Mouse (Mus musculus) liver, embryonic 13.5 days (tissue): ENCODE data around the gene Ankrd54. TPM values are rescaled to one million over a fixed set of nuclear protein-coding genes. Genes with fewer than 3 reads are reported as not detected.
"Not testable (repeated sequence)": the region's sequence is repeated elsewhere in the genome, so short reads cannot be mapped to it uniquely, and the experiment has no call there.

Source experiments
- ATAC-seq: fragments of 200-750 bp; cut with Nextera tagmentation; 2 replicates; pipeline ENCODE4 v1.8.0; 2017; ENCODE audit warnings: low read depth, mild to moderate bottlenecking, moderate number of reproducible peaks, moderate library complexity
- DNase-seq: peaks from one replicate; pipeline ENCODE4 v3.0.0; 2022
- H3K27ac ChIP-seq: fragments of 300-500 bp; sonication (generic); 2 replicates; pipeline ENCODE4 v1.5.1; 2015; ENCODE audit warnings: moderate library complexity, mild to moderate bottlenecking, inconsistent platforms
- H3K27me3 ChIP-seq: fragments of 300-500 bp; sonication (generic); 2 replicates; pipeline ENCODE4 v1.6.1; 2015; ENCODE audit warnings: mild to moderate bottlenecking, inconsistent platforms
- H3K36me3 ChIP-seq: fragments of 300-500 bp; sonication (generic); 2 replicates; pipeline ENCODE4 v1.6.1; 2015; ENCODE audit warnings: mild to moderate bottlenecking, inconsistent platforms
- H3K4me1 ChIP-seq: fragments of 300-500 bp; sonication (generic); replicated peaks from 2 replicates; pipeline ENCODE4 v1.6.1; 2015; ENCODE audit warnings: inconsistent platforms
- H3K4me2 ChIP-seq: fragments of 300-500 bp; sonication (generic); 2 replicates; pipeline ENCODE4 v1.6.1; 2015; ENCODE audit warnings: inconsistent platforms, mild to moderate bottlenecking, moderate library complexity
- H3K4me3 ChIP-seq: fragments of 300-500 bp; sonication (generic); replicated peaks from 2 replicates; pipeline ENCODE4 v1.5.1; 2015; ENCODE audit warnings: mild to moderate bottlenecking, inconsistent platforms
- H3K9ac ChIP-seq: fragments of 300-500 bp; sonication (generic); 2 replicates; pipeline ENCODE4 v1.6.1; 2015; ENCODE audit warnings: mild to moderate bottlenecking, inconsistent platforms
- H3K9me3 ChIP-seq: fragments of 300-500 bp; sonication (generic); replicated peaks from 2 replicates; pipeline ENCODE4 v1.6.1; 2016; ENCODE audit warnings: inconsistent platforms
- WGBS: fragments of 180-500 bp; shearing (Covaris S2); methylation state at CpG from one replicate; pipeline ENCODE4 v1.1.7; 2015; ENCODE audit not compliant: insufficient replicate concordance; 5-methylcytosine and 5-hydroxymethylcytosine counted together
- polyA plus RNA-seq: library from polyadenylated mRNA; unstranded; fragments of >200 nt; fragmentation: Nextera tagmentation; extraction: Ambion mirVana; gene quantifications from 2 replicates; pipeline ENCODE4 v1.2.1, GENCODE M21; 2015

Ankrd54 gene
- polyA plus RNA-seq, 1 experiment from 2014 or later: 47.9 TPM

- no peak for ATAC-seq
- Histone ChIP-seq H3K4me1 (peaks cover 64% of the 10 kb centered on the region), H3K27me3 (peaks cover 59% of the 10 kb centered on the region), H3K4me3 (peak within 1 kb of the TSS; percentile 59), H3K36me3 (peaks cover 3% of the 10 kb centered on the region; the same call in 1 of the 2 replicates), H3K9ac (peak within 1 kb of the TSS; percentile 63), H3K4me2 (peak within 1 kb of the TSS; percentile 80), H3K27ac (no peak within 1 kb of the TSS), H3K9me3 (no peaks in the 10 kb centered on the region)
- no peak for DNase-seq
- WGBS: 68% methylated on average over 6 of the region's 6 CpGs
Measured at GRCm38 (mm10) chr15:79041585-79041984, 21.1 kb downstream of the Ankrd54 start, which contains the start of gene Galr3. TSS of gene Galr3 (plus strand) at chr15:79041885.

- DNase-seq (no peak), ATAC-seq (no peak)
- Histone ChIP-seq H3K4me2 (peak overlapping the region; percentile 59), H3K36me3 (peaks cover 12% of the 10 kb centered on the region; the same call in 1 of the 2 replicates), H3K27me3 (peaks cover 59% of the 10 kb centered on the region), H3K9me3 (no peaks in the 10 kb centered on the region), H3K4me3 (peak overlapping the region; percentile 38), H3K27ac (no peak overlapping the region), H3K9ac (peak overlapping the region; percentile 47), H3K4me1 (peaks cover 64% of the 10 kb centered on the region)
- WGBS: 14% methylated on average over 24 of the region's 24 CpGs
Measured at GRCm38 (mm10) chr15:79040501-79041416, 21.9 kb downstream of the Ankrd54 start.

GRCm38 (mm10) chr15:79038853-79039252, 23.8 kb downstream of the Ankrd54 start:
- WGBS: 15% methylated on average over 7 of the region's 7 CpGs
- Histone ChIP-seq H3K9ac (no peak overlapping the region), H3K4me2 (no peak overlapping the region), H3K27me3 (peaks cover 51% of the 10 kb centered on the region), H3K27ac (no peak overlapping the region), H3K9me3 (no peaks in the 10 kb centered on the region), H3K36me3 (peaks cover 12% of the 10 kb centered on the region; the same call in 1 of the 2 replicates), H3K4me3 (no peak overlapping the region), H3K4me1 (peaks cover 57% of the 10 kb centered on the region)
- DNase-seq (peak; percentile 83), ATAC-seq (peak; percentile 76)

GRCm38 (mm10) chr15:79038331-79038730, 24.4 kb downstream of the Ankrd54 start:
- no peaks in the 10 kb centered on the region for H3K9me3 ChIP-seq
- no peak for ATAC-seq
- peak overlapping the region; percentile 58 for H3K4me2 ChIP-seq
- H3K4me3 ChIP-seq: 0 out of 2 replicates have a peak overlapping the region, but pooled peaks have one; percentile 28
- H3K9ac ChIP-seq: peak overlapping the region; percentile 50
- 63% methylated on average over 10 of the region's 10 CpGs for WGBS
- peak overlapping the region; percentile 44; the same call in 1 of the 2 replicates for H3K27ac ChIP-seq
- peaks cover 12% of the 10 kb centered on the region; the same call in 1 of the 2 replicates for H3K36me3 ChIP-seq
- peaks cover 54% of the 10 kb centered on the region for H3K4me1 ChIP-seq
- DNase-seq: no peak
- peaks cover 48% of the 10 kb centered on the region for H3K27me3 ChIP-seq

- H3K27me3 ChIP-seq: peaks cover 43% of the 10 kb centered on the region
- WGBS: 6% methylated on average over 14 of the region's 14 CpGs
- ATAC-seq (peak; percentile 57), DNase-seq (peak; percentile 69)
- peak overlapping the region; percentile 58 for H3K4me2 ChIP-seq
- peak overlapping the region; percentile 44; the same call in 1 of the 2 replicates for H3K27ac ChIP-seq
- no peaks in the 10 kb centered on the region for H3K9me3 ChIP-seq
- H3K4me1 ChIP-seq: peaks cover 50% of the 10 kb centered on the region
- peaks cover 12% of the 10 kb centered on the region; the same call in 1 of the 2 replicates for H3K36me3 ChIP-seq
- peak overlapping the region; percentile 28 for H3K4me3 ChIP-seq
- H3K9ac ChIP-seq: peak overlapping the region; percentile 50
Measured at GRCm38 (mm10) chr15:79037913-79038328, 24.8 kb downstream of the Ankrd54 start.

GRCm38 (mm10) chr15:79031908-79032307, 30.8 kb downstream of the Ankrd54 start:
- Histone ChIP-seq H3K4me2 (peak overlapping the region; percentile 0; the same call in 1 of the 2 replicates), H3K27me3 (peaks cover 64% of the 10 kb centered on the region), H3K4me1 (peaks cover 37% of the 10 kb centered on the region)
- H3K36me3 ChIP-seq, H3K9ac ChIP-seq, DNase-seq, ATAC-seq, H3K27ac ChIP-seq, H3K9me3 ChIP-seq, H3K4me3 ChIP-seq: not testable (repeated sequence)
- WGBS: 72% methylated on average over 5 of the region's 5 CpGs

- H3K36me3 ChIP-seq: peaks cover 1% of the 10 kb centered on the region; the same call in 1 of the 2 replicates
- H3K27me3 ChIP-seq: peaks cover 75% of the 10 kb centered on the region
- H3K4me1 ChIP-seq: peaks cover 41% of the 10 kb centered on the region
- H3K4me2 ChIP-seq: peak overlapping the region; percentile 90
- WGBS: 2% methylated on average over 52 of the region's 52 CpGs
- no peaks in the 10 kb centered on the region for H3K9me3 ChIP-seq
- H3K27ac ChIP-seq: peak overlapping the region; percentile 34; the same call in 1 of the 2 replicates
- peak; percentile 70 for DNase-seq
- peak overlapping the region; percentile 70 for H3K4me3 ChIP-seq
- ATAC-seq: peak; percentile 74
- H3K9ac ChIP-seq: peak overlapping the region; percentile 87
Measured at GRCm38 (mm10) chr15:79030551-79031435, 31.9 kb downstream of the Ankrd54 start.

- peaks cover 87% of the 10 kb centered on the region for H3K27me3 ChIP-seq
- H3K4me1 ChIP-seq: peaks cover 49% of the 10 kb centered on the region
- no peaks in the 10 kb centered on the region for H3K36me3 ChIP-seq
- ATAC-seq: no peak
- H3K4me2 ChIP-seq: peak overlapping the region; percentile 90
- H3K4me3 ChIP-seq: peak overlapping the region; percentile 70
- H3K27ac ChIP-seq: peak overlapping the region; percentile 51; the same call in 1 of the 2 replicates
- WGBS: 10% methylated on average over 11 of the region's 11 CpGs
- DNase-seq: no peak
- H3K9ac ChIP-seq: peak overlapping the region; percentile 87
- H3K9me3 ChIP-seq: no peaks in the 10 kb centered on the region
Measured at GRCm38 (mm10) chr15:79029519-79030241, 33.0 kb downstream of the Ankrd54 start.

- Histone ChIP-seq H3K27ac (peak overlapping the region; percentile 73), H3K4me3 (peak overlapping the region; percentile 70), H3K4me1 (peaks cover 49% of the 10 kb centered on the region), H3K27me3 (peaks cover 86% of the 10 kb centered on the region), H3K4me2 (peak overlapping the region; percentile 90), H3K36me3 (no peaks in the 10 kb centered on the region), H3K9me3 (no peaks in the 10 kb centered on the region), H3K9ac (peak overlapping the region; percentile 87)
- 26% methylated on average over 16 of the region's 16 CpGs for WGBS
- ATAC-seq (no peak), DNase-seq (no peak)
Measured at GRCm38 (mm10) chr15:79028823-79029484, 33.7 kb downstream of the Ankrd54 start.

- H3K9me3 ChIP-seq: no peaks in the 10 kb centered on the region
- peak within 1 kb of the TSS; percentile 70 for H3K4me3 ChIP-seq
Measured at GRCm38 (mm10) chr15:79028237-79028738, 34.4 kb downstream of the Ankrd54 start, which contains the start of gene H1f0. TSS of gene H1f0 (plus strand) at chr15:79028450.

More at GRCm38 (mm10) chr15:79028237-79028738, 34.4 kb downstream of the Ankrd54 start, which contains the start of gene H1f0:
- DNase-seq: peak; percentile 72
- H3K27me3 ChIP-seq: peaks cover 86% of the 10 kb centered on the region
- peaks cover 49% of the 10 kb centered on the region for H3K4me1 ChIP-seq
- peak within 1 kb of the TSS; percentile 85 for H3K27ac ChIP-seq
- under 1% methylated on average over 58 of the region's 58 CpGs for WGBS
- ATAC-seq: peak; percentile 55
- peak within 1 kb of the TSS; percentile 90 for H3K4me2 ChIP-seq
- no peaks in the 10 kb centered on the region for H3K36me3 ChIP-seq
- H3K9ac ChIP-seq: peak within 1 kb of the TSS; percentile 87
